Mouse (Mus musculus) intestine, embryonic 14.5 days (tissue): Measurements from ENCODE around the gene Loxl4. TPM values are rescaled to one million over a fixed set of nuclear protein-coding genes. Genes with fewer than 3 reads are reported as not detected.

Experiments
- ATAC-seq: fragments of 200-750 bp; cut with Nextera tagmentation; replicated peaks from 2 replicates; pipeline ENCODE4 v1.8.0; 2017; ENCODE audit warnings: low read depth, moderate number of reproducible peaks, moderate TSS enrichment, moderate library complexity; ENCODE audit not compliant: low FRiP score, low TSS enrichment
- DNase-seq: peaks from one replicate; pipeline ENCODE4 v3.0.0-alpha.2; 2018; ENCODE audit warnings: low spot score
- H3K27ac ChIP-seq: fragments of 300-500 bp; sonication (generic); 2 replicates; pipeline ENCODE4 v1.5.1; 2014; ENCODE audit warnings: low read depth, mild to moderate bottlenecking, control low read depth
- H3K27me3 ChIP-seq: fragments of 300-500 bp; sonication (generic); replicated peaks from 2 replicates; pipeline ENCODE4 v1.6.1; 2014; ENCODE audit warnings: low read length, control low read depth; ENCODE audit not compliant: control insufficient read depth, insufficient read depth
- H3K36me3 ChIP-seq: fragments of 300-500 bp; sonication (generic); 2 replicates; pipeline ENCODE4 v1.6.1; 2014; ENCODE audit warnings: low read length, control low read depth; ENCODE audit not compliant: control insufficient read depth, insufficient read depth
- H3K4me1 ChIP-seq: fragments of 300-500 bp; sonication (generic); replicated peaks from 2 replicates; pipeline ENCODE4 v1.6.1; 2014; ENCODE audit warnings: low read length, control low read depth, mixed read lengths; ENCODE audit not compliant: control insufficient read depth, insufficient read depth
- H3K4me2 ChIP-seq: fragments of 300-500 bp; sonication (generic); 2 replicates; pipeline ENCODE4 v1.6.1; 2014; ENCODE audit warnings: low read length
- H3K4me3 ChIP-seq: fragments of 300-500 bp; sonication (generic); 2 replicates; pipeline ENCODE4 v1.5.1; 2014; ENCODE audit warnings: low read depth, low read length, control low read depth, mixed read lengths
- H3K9ac ChIP-seq: fragments of 300-500 bp; sonication (generic); 2 replicates; pipeline ENCODE4 v1.6.1; 2014; ENCODE audit warnings: mild to moderate bottlenecking, low read length
- H3K9me3 ChIP-seq: fragments of 300-500 bp; sonication (generic); 2 replicates; pipeline ENCODE4 v1.6.1; 2016; ENCODE audit warnings: low read length, control low read depth; ENCODE audit not compliant: control insufficient read depth
- WGBS: fragments of 180-500 bp; shearing (Covaris S2); extraction: QIAGEN DNeasy Blood & Tissue Kit; methylation state at CpG from one replicate; pipeline ENCODE4 v1.1.7; 2014; 5-methylcytosine and 5-hydroxymethylcytosine counted together
- polyA plus RNA-seq: library from polyadenylated mRNA; unstranded; fragments of >200 nt; fragmentation: Nextera tagmentation; extraction: Ambion mirVana; gene quantifications from 2 replicates; pipeline ENCODE4 v1.2.1, GENCODE M21; 2014

The Loxl4 gene
- polyA plus RNA-seq, 1 experiment from 2014 or later: 1.8 TPM

- H3K27me3 ChIP-seq: no peaks in the 10 kb centered on the region
- ATAC-seq (no peak), DNase-seq (peak; percentile 44)
- 86% methylated on average over 2 of the region's 2 CpGs for WGBS
- H3K36me3 ChIP-seq: no peaks in the 10 kb centered on the region; the same call in 1 of the 2 replicates
- H3K4me3 ChIP-seq: no peak overlapping the region
- no peaks in the 10 kb centered on the region for H3K4me1 ChIP-seq
- no peak overlapping the region for H3K4me2 ChIP-seq
- H3K9me3 ChIP-seq: no peaks in the 10 kb centered on the region
- H3K9ac ChIP-seq: no peak overlapping the region
- no peak overlapping the region for H3K27ac ChIP-seq
Observed at GRCm38 (mm10) chr19:42601445-42601844, 11.2 kb downstream of the Loxl4 start.

- ATAC-seq (no peak), DNase-seq (peak; percentile 31)
- 70% methylated on average over 3 of the region's 3 CpGs for WGBS
- no peak overlapping the region for H3K9ac ChIP-seq
- no peak overlapping the region for H3K4me2 ChIP-seq
- no peaks in the 10 kb centered on the region for H3K4me1 ChIP-seq
- H3K4me3 ChIP-seq: no peak overlapping the region
- no peaks in the 10 kb centered on the region for H3K27me3 ChIP-seq
- no peaks in the 10 kb centered on the region for H3K9me3 ChIP-seq
- H3K36me3 ChIP-seq: no peaks in the 10 kb centered on the region; the same call in 1 of the 2 replicates
- H3K27ac ChIP-seq: no peak overlapping the region
Observed at GRCm38 (mm10) chr19:42600591-42600990, 12.0 kb downstream of the Loxl4 start.

GRCm38 (mm10) chr19:42599891-42600290 is 12.7 kb downstream of the Loxl4 start:
- DNase-seq: peak; percentile 47
- Histone ChIP-seq H3K9me3 (no peaks in the 10 kb centered on the region), H3K27me3 (no peaks in the 10 kb centered on the region), H3K4me2 (no peak overlapping the region), H3K36me3 (no peaks in the 10 kb centered on the region; the same call in 1 of the 2 replicates), H3K4me3 (no peak overlapping the region), H3K9ac (no peak overlapping the region), H3K4me1 (no peaks in the 10 kb centered on the region), H3K27ac (no peak overlapping the region)
- WGBS: 84% methylated on average over 17 of the region's 17 CpGs
- no peak for ATAC-seq

- Histone ChIP-seq H3K9me3 (no peaks in the 10 kb centered on the region), H3K9ac (no peak overlapping the region), H3K4me1 (no peaks in the 10 kb centered on the region), H3K27ac (no peak overlapping the region), H3K27me3 (no peaks in the 10 kb centered on the region), H3K4me3 (no peak overlapping the region), H3K36me3 (peaks cover 3% of the 10 kb centered on the region; the same call in 1 of the 2 replicates), H3K4me2 (no peak overlapping the region)
- ATAC-seq (no peak), DNase-seq (peak; percentile 33)
- 98% methylated on average over 6 of the region's 6 CpGs for WGBS
Observed at GRCm38 (mm10) chr19:42597896-42598295, 14.7 kb downstream of the Loxl4 start.

- H3K27ac ChIP-seq: no peak overlapping the region
- WGBS: 90% methylated on average over 12 of the region's 12 CpGs
- no peak overlapping the region for H3K4me2 ChIP-seq
- H3K27me3 ChIP-seq: no peaks in the 10 kb centered on the region
- no peaks in the 10 kb centered on the region for H3K4me1 ChIP-seq
- H3K4me3 ChIP-seq: no peak overlapping the region
- ATAC-seq (no peak), DNase-seq (no peak)
- H3K36me3 ChIP-seq: peaks cover 5% of the 10 kb centered on the region; the same call in 1 of the 2 replicates
- H3K9ac ChIP-seq: no peak overlapping the region
- H3K9me3 ChIP-seq: no peaks in the 10 kb centered on the region
Observed at GRCm38 (mm10) chr19:42597286-42597685, 15.3 kb downstream of the Loxl4 start.

- Histone ChIP-seq H3K9me3 (no peaks in the 10 kb centered on the region), H3K9ac (no peak overlapping the region), H3K4me1 (no peaks in the 10 kb centered on the region), H3K36me3 (peaks cover 22% of the 10 kb centered on the region), H3K27ac (no peak overlapping the region), H3K4me3 (no peak overlapping the region), H3K27me3 (no peaks in the 10 kb centered on the region), H3K4me2 (no peak overlapping the region)
- no peak for ATAC-seq
- DNase-seq: peak; percentile 47
- 92% methylated on average over 6 of the region's 6 CpGs for WGBS
Observed at GRCm38 (mm10) chr19:42595066-42595465, 17.5 kb downstream of the Loxl4 start.

GRCm38 (mm10) chr19:42593456-42593855 is 19.2 kb downstream of the Loxl4 start:
- peaks cover 22% of the 10 kb centered on the region for H3K36me3 ChIP-seq

GRCm38 (mm10) chr19:42591534-42591933 is 21.1 kb downstream of the Loxl4 start:
- H3K36me3 ChIP-seq: peaks cover 22% of the 10 kb centered on the region
- DNase-seq (no peak), ATAC-seq (no peak)
- no peak overlapping the region for H3K27ac ChIP-seq
- H3K4me2 ChIP-seq: no peak overlapping the region
- no peak overlapping the region for H3K4me3 ChIP-seq
- WGBS: 75% methylated on average over 14 of the region's 14 CpGs
- H3K9me3 ChIP-seq: no peaks in the 10 kb centered on the region
- H3K9ac ChIP-seq: no peak overlapping the region
- H3K27me3 ChIP-seq: no peaks in the 10 kb centered on the region
- H3K4me1 ChIP-seq: peaks cover 11% of the 10 kb centered on the region

More at GRCm38 (mm10) chr19:42593456-42593855, 19.2 kb downstream of the Loxl4 start:
- Histone ChIP-seq H3K9ac (no peak overlapping the region), H3K4me3 (no peak overlapping the region), H3K4me1 (peaks cover 3% of the 10 kb centered on the region; the same call in 1 of the 2 replicates), H3K4me2 (no peak overlapping the region), H3K27me3 (no peaks in the 10 kb centered on the region), H3K27ac (no peak overlapping the region), H3K9me3 (no peaks in the 10 kb centered on the region)
- ATAC-seq (no peak), DNase-seq (no peak)
- 78% methylated on average over 6 of the region's 6 CpGs for WGBS

- Histone ChIP-seq H3K27me3 (no peaks in the 10 kb centered on the region), H3K4me3 (no peak overlapping the region), H3K4me1 (peaks cover 11% of the 10 kb centered on the region), H3K36me3 (peaks cover 31% of the 10 kb centered on the region), H3K27ac (no peak overlapping the region), H3K4me2 (no peak overlapping the region), H3K9ac (no peak overlapping the region), H3K9me3 (no peaks in the 10 kb centered on the region)
- ATAC-seq (no peak), DNase-seq (no peak)
- 55% methylated on average over 1 of the region's 1 CpGs for WGBS
Observed at GRCm38 (mm10) chr19:42589246-42589645, 23.4 kb downstream of the Loxl4 start.
